Mouse (Mus musculus) erythroblast, embryonic 14.5 days (primary cell): ENCODE data around the gene Gm42417. TPM values are rescaled to one million over a fixed set of nuclear protein-coding genes. Genes with fewer than 3 reads are reported as not detected.
A peak's percentile ranks its signal among the peaks of the same experiment; 100 is the strongest.

Source experiments
- H3K27me3 ChIP-seq: 2 replicates; pipeline ENCODE4 v1.6.1; 2012; ENCODE audit warnings: inconsistent platforms; ENCODE audit not compliant: control insufficient read depth
- H3K36me3 ChIP-seq: 2 replicates; pipeline ENCODE4 v1.6.1; 2012; ENCODE audit warnings: mild to moderate bottlenecking, inconsistent platforms; ENCODE audit not compliant: control insufficient read depth
- H3K4me1 ChIP-seq: 2 replicates; pipeline ENCODE4 v1.6.1; 2012; ENCODE audit warnings: inconsistent platforms; ENCODE audit not compliant: control insufficient read depth
- H3K4me3 ChIP-seq: replicated peaks from 2 replicates; pipeline ENCODE3; 2012; ENCODE audit warnings: moderate library complexity, mild to moderate bottlenecking, inconsistent platforms
- H3K9me3 ChIP-seq: 2 replicates; pipeline ENCODE4 v1.6.1; 2012; ENCODE audit warnings: low read length, inconsistent platforms, mixed read lengths; ENCODE audit not compliant: control insufficient read depth
- GATA1 ChIP-seq: IDR thresholded peaks from 2 replicates; pipeline ENCODE4 v1.6.1; 2012; ENCODE audit warnings: low read length, inconsistent platforms, mixed read lengths
- TAL1 ChIP-seq: IDR thresholded peaks from 3 replicates; pipeline ENCODE4 v1.6.1; 2012; ENCODE audit warnings: low read length, inconsistent platforms, mixed read lengths
- polyA plus RNA-seq: library from polyadenylated mRNA; stranded (reverse); fragments of >175 nt; gene quantifications from 2 replicates; pipeline ENCODE4 v1.2.3, GENCODE M21; 2012

Gm42417 gene
- polyA plus RNA-seq, 1 experiment: not detected

GRCm38 (mm10) chr1:36522210-36522609 lies 17.0 kb downstream of the Gm42417 start:
- Histone ChIP-seq H3K27me3 (no peaks in the 10 kb centered on the region), H3K36me3 (peaks cover 93% of the 10 kb centered on the region), H3K4me3 (no peak overlapping the region), H3K9me3 (no peaks in the 10 kb centered on the region), H3K4me1 (no peaks in the 10 kb centered on the region)
- no peak for TF ChIP-seq TAL1
- no peak for TF ChIP-seq GATA1

GRCm38 (mm10) chr1:36519626-36520025 lies 19.6 kb downstream of the Gm42417 start:
- Histone ChIP-seq H3K36me3 (peaks cover 92% of the 10 kb centered on the region), H3K4me3 (no peak overlapping the region), H3K9me3 (no peaks in the 10 kb centered on the region), H3K27me3 (no peaks in the 10 kb centered on the region), H3K4me1 (peaks cover 6% of the 10 kb centered on the region)
- TF ChIP-seq GATA1 (no peak), TAL1 (no peak)

GRCm38 (mm10) chr1:36518259-36518658 lies 21.0 kb downstream of the Gm42417 start:
- no peaks in the 10 kb centered on the region for H3K27me3 ChIP-seq
- no peaks in the 10 kb centered on the region for H3K9me3 ChIP-seq
- TF ChIP-seq GATA1 (no peak), TAL1 (no peak)
- peaks cover 84% of the 10 kb centered on the region for H3K36me3 ChIP-seq
- no peak overlapping the region for H3K4me3 ChIP-seq
- peaks cover 18% of the 10 kb centered on the region for H3K4me1 ChIP-seq

GRCm38 (mm10) chr1:36513718-36514117 lies 25.5 kb downstream of the Gm42417 start:
- Histone ChIP-seq H3K4me1 (peaks cover 33% of the 10 kb centered on the region), H3K27me3 (no peaks in the 10 kb centered on the region), H3K9me3 (no peaks in the 10 kb centered on the region), H3K4me3 (peak overlapping the region; percentile 88), H3K36me3 (peaks cover 40% of the 10 kb centered on the region)
- TF ChIP-seq GATA1 (no peak), TAL1 (no peak)

- TF ChIP-seq TAL1 (no peak), GATA1 (no peak)
- Histone ChIP-seq H3K9me3 (no peaks in the 10 kb centered on the region), H3K36me3 (peaks cover 36% of the 10 kb centered on the region), H3K4me3 (peak overlapping the region; percentile 88), H3K4me1 (peaks cover 33% of the 10 kb centered on the region), H3K27me3 (no peaks in the 10 kb centered on the region)
Observed at GRCm38 (mm10) chr1:36513310-36513709, 25.9 kb downstream of the Gm42417 start.

- Histone ChIP-seq H3K4me1 (peaks cover 33% of the 10 kb centered on the region), H3K9me3 (no peaks in the 10 kb centered on the region), H3K36me3 (peaks cover 32% of the 10 kb centered on the region), H3K4me3 (peak overlapping the region; percentile 88), H3K27me3 (no peaks in the 10 kb centered on the region)
- no peak for TF ChIP-seq TAL1
Observed at GRCm38 (mm10) chr1:36512966-36513280, 26.3 kb downstream of the Gm42417 start.

- Histone ChIP-seq H3K36me3 (peaks cover 30% of the 10 kb centered on the region), H3K4me3 (peak overlapping the region; percentile 88), H3K27me3 (no peaks in the 10 kb centered on the region), H3K9me3 (no peaks in the 10 kb centered on the region), H3K4me1 (peaks cover 33% of the 10 kb centered on the region)
- no peak for TF ChIP-seq TAL1
- no peak for TF ChIP-seq GATA1
Observed at GRCm38 (mm10) chr1:36512089-36512965, 26.9 kb downstream of the Gm42417 start.

GRCm38 (mm10) chr1:36511289-36512021 lies 27.8 kb downstream of the Gm42417 start, which contains the start of gene Cnnm3:
Gene Cnnm3, plus strand, starts transcription at chr1:36511867.
- H3K4me3 ChIP-seq: peak within 1 kb of the TSS; percentile 88
- H3K9me3 ChIP-seq: no peaks in the 10 kb centered on the region
- H3K36me3 ChIP-seq: peaks cover 23% of the 10 kb centered on the region
- no peaks in the 10 kb centered on the region for H3K27me3 ChIP-seq
- peaks cover 33% of the 10 kb centered on the region for H3K4me1 ChIP-seq
- TF ChIP-seq GATA1: no peak
- TF ChIP-seq TAL1: no peak

- no peak overlapping the region for H3K4me3 ChIP-seq
- H3K36me3 ChIP-seq: peaks cover 2% of the 10 kb centered on the region
- H3K27me3 ChIP-seq: no peaks in the 10 kb centered on the region
- no peaks in the 10 kb centered on the region for H3K9me3 ChIP-seq
- no peak for TF ChIP-seq TAL1
- no peak for TF ChIP-seq GATA1
- H3K4me1 ChIP-seq: peaks cover 15% of the 10 kb centered on the region
Observed at GRCm38 (mm10) chr1:36508238-36508637, 31.0 kb downstream of the Gm42417 start.
